Mouse (Mus musculus) frontal cortex, postnatal 14 days (tissue): ENCODE data around the gene Morn2.

Source experiments
- DNase-seq, 2 experiments: peaks; one replicate each; pipeline ENCODE4 v3.0.0; 2022; ENCODE audit warnings: low spot score in 2 of 2

Gene Morn2

DNA sequence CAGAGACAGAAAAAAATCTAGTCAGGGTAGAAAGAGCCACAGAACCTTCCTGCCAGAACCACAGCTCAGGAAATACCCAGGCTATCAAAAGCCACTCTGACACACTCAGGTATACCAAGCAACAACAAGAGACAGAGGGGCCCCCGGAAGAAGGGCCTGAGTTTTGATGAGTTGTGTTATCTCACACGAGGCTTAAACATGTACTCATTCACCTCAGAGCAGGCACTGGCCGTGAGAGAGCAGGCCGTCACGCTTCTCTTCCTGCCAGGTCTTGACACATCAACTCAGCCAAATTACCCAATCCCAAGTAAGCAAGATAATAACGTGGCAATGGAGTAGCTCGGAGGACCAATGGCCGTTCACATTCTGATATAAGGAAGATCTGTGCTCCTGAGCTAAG, 33.7 kb downstream of the Morn2 start:
- no peak for DNase-seq

DNA sequence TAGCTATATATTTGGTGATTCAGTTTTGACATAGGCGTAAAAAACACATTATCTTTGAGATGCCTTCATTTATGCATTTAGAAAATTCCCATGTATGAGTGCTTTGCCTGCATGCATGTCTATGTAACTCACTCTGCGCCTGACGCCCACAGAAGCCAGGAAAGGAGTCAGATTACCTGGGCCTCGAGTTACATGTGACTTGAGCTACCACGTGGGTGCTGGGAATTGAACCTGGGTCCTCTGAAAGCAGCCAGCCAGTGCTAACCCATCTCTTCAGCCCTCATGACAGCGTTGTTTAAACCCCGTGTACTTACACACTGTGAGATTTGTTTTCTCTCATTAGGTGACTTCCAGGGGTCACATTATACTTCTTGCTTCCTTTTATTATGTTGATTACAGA, 34.5 kb downstream of the Morn2 start:
- DNase-seq: no peak

DNA sequence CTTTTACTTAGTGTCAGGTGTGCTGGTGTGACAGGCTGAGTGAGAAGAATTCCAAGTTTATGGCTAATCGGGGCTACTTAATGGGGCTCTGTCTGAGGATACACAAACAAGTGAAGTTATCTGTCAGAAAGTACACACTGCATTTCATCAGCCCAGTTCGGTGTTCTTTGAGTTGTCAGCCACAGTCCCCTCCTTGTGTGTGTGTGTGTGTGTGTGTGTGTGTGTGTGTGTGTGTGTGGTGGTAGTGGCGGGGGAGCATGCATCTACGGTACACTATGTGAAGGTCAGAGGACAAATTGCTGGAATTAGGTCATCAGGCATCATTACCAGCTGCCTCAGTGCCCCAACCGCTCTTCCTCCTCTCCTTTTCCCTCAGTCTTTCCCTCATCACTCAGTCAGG, 35.5 kb downstream of the Morn2 start:
- DNase-seq: no peak

DNA sequence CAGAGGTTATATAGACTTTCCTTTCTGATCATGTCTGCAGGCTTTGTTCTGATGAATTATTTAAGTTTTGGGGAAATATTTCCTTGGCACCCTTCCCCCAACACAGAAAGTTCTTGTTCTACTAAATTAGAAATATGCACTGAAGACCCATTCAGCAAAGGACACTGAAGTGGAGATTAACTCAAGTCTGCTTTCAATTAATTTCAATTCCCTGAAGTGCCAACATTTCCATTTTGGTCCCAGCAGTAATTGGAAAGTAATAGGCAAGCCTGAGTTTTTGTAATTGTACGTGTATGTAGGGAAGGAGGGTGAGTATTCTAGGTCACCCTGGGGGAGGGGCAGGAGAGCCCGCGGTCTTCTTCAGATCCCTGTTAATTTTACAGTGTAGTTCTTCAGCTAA, 36.4 kb downstream of the Morn2 start:
- no peak for DNase-seq

DNA sequence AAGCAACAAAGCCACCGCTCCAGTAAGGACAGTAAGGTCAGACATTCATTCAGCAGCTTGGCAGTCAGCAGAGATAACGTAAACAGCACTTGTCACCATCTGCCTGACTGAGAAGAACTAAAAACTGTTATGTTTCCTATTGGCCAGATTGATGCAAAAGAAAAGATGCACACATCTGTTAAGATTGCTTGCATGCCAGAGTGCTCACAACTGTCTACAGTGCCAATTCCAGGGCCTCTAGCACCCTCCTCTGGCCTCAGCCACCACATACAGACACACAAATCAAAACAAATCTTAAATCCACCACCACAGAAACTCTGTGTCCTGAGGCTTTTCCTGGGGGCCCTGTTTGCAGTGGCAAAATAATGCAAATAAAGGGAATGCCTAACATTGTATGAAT, 42.4 kb downstream of the Morn2 start:
- no peak for DNase-seq

DNA sequence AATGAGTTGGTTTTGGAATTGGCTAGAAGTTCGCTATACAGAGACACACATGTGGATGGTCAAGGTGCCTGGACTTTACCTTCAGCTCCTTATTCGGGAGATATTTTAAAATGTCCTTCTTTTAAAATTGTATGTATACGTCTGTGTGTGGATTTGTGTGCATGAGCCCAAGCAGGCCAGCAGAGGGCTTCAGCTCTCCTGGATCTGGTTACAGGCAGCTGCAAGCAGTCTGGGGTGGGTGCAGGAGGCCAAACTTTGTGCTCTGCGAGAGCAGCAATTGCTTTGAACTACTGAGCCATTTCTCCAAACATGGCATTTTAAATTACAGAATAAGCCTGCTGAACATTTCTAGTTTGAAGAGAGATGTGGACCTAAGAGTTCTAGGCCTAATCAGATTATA, 55.3 kb downstream of the Morn2 start:
- DNase-seq: no peak

DNA sequence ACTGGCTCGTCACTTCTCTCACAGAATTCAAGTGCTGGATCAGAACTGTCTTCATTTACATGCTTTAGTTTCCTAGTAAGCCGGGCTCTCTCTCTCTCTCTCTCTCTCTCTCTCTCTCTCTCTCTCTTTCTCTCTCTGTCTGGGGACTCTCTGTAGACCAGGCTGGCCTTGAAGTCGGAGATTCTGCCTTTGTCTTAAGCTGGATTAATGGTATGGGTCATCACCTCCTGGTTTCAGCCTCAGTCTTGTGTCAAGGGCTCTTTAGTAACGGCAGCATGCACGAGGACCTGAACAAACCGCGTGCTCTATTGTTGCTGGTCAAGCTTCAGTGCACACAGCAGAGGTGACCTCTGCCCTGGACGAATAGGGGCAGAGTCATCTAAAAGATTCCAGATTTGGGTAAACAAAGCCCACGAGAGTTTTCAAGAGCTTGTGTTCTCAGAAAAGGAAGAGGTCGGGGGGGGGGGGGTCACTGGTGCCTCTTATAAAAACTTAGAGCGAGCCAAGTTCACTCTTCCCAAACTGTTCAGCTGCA, 56.7 kb downstream of the Morn2 start:
- DNase-seq: no peak
